Mouse (Mus musculus): Measurements from ENCODE around the gene Sirt3.

Sirt3 gene

GRCm38 (mm10) chr7:140881696-140882468 is at the start of gene Sirt3, which contains the start of gene Psmd13:
Gene Sirt3, minus strand, starts transcription at chr7:140882309.
Gene Psmd13, plus strand, starts transcription at chr7:140881968.
- DNase-seq: peak; percentile 94 to 95

GRCm38 (mm10) chr7:140927181-140927580 is 45.1 kb upstream of the Sirt3 start:
- DNase-seq: no peak

DNA sequence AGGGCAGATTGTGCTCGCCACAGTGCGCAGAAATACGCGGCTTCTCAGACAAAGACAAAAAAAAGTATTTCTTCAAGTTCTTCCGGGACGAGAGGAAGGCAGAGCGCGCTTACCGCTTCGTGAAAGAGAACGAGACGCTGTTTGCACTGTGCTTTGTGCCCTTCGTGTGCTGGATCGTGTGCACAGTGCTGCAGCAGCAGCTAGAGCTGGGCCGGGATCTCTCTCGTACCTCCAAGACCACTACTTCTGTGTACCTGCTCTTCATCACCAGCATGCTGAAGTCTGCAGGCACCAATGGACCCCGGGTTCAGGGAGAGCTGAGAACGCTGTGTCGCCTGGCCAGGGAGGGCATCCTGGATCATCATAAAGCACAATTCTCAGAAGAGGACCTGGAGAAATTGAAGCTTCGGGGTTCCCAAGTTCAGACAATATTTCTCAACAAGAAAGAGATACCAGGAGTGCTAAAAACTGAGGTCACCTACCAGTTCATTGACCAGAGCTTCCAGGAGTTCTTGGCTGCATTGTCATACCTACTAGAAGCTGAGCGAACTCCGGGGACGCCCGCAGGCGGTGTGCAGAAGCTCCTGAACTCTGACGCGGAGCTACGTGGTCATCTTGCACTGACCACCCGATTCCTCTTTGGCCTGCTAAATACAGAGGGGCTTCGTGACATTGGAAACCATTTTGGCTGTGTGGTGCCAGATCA is 41.1 kb upstream of the Sirt3 start:
- no peak for DNase-seq

- peak; percentile 85 to 88 for DNase-seq
These were observed 40.4 kb upstream of the Sirt3 start for GRCm38 (mm10) chr7:140922398-140923069.

- no peak for DNase-seq
These were observed 39.3 kb upstream of the Sirt3 start for GRCm38 (mm10) chr7:140921225-140921975.

GRCm38 (mm10) chr7:140920418-140921029 is 38.4 kb upstream of the Sirt3 start, which contains the start of gene Nlrp6:
Gene Nlrp6, plus strand, starts transcription at chr7:140920902.
- no peak for DNase-seq

DNA sequence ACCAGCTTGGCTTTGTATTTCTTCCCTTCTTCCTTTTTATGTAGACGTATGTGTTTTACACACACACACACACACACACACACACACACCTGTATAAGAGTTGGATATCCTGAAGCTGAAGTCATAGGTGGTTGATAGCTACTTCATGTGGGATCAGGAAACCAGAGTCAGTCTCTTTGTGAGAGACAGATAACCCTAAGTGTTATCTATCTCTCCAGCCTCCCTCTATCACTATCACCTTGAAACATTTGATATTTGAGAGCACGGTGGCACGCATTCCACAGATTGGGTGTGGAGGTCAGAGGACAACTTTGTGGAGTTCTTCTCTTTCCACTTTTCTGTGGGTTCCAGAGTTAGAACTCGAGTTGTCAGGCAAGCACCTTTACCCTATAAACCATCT is 37.8 kb upstream of the Sirt3 start:
- no peak for DNase-seq

- DNase-seq: no peak
These were observed 32.1 kb upstream of the Sirt3 start for GRCm38 (mm10) chr7:140914031-140914690.

DNA sequence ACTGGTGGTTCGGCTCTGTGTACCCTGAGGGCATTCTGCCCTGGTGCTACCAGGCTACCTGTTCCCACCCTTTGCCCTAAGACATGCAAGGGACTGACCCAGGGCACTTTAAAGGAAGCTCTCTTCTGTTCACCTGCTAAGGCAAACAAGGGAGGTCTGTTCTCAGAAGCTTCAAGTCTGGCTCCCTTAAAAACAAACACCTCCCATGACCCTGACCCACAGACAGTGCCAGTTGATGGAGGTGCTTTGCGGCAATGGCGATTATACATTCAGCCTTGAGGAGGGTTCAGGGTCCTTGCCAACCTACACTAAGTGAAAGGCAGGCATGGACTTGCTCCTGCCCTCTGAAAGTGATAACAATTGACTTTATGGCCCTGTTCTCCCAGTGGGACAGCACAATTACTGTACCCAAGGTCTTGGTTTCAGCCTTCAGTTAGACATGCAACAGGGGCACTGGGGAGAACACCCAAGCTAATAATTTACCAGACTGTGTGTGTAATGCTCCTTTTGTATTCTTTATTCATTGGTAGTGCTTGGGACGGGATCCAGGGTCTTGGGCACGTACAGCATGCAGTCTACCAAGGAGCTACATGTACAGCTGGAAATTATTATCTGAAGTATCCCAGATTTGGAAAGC is 30.9 kb upstream of the Sirt3 start:
- DNase-seq: no peak

- no peak for DNase-seq
These were observed 30.2 kb upstream of the Sirt3 start for GRCm38 (mm10) chr7:140912293-140912692.

- peak; percentile 73 to 79 for DNase-seq
These were observed 26.6 kb upstream of the Sirt3 start for GRCm38 (mm10) chr7:140908634-140909107.

DNA sequence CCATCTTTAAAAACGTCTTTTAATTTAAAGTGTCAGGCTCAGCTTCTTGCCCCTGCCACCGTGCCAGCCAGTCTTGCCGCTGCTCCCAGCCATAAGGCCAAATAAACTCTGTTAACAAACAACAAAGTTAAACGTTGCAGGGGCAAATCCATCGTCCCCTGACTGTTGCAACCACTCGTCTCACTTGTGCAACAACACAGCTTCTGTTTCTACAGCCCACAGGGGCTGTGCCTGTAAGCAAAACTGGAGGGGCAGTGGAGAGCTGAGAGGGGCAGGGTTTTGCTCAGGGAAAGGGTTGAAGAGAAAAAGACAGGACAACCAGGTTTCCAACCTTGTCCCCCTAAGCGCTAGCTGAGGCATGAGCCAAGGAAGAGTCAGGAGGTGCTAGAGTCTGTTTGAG is 26.1 kb upstream of the Sirt3 start:
- no peak for DNase-seq

DNA sequence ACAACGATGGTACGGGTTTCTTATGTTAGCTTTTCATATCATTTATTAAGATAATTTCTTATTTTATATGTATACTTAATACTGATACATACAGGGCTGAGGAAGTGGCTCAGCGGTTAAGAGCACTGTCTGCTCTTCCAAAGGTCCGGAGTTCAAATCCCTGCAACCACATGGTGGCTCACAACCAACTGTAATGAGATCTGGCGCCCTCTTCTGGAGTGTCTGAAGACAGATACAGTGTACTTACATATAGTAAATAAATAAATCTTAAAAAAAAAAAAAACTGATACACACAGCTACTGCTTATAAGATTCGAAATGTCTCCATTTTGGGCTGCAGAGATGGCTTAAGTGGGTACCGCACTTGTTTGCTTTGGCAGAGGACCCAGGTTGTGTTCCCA is 25.6 kb upstream of the Sirt3 start:
- DNase-seq: no peak

GRCm38 (mm10) chr7:140907131-140907530 is 25.0 kb upstream of the Sirt3 start:
- no peak for DNase-seq

GRCm38 (mm10) chr7:140905642-140906081 is 23.6 kb upstream of the Sirt3 start:
- DNase-seq: no peak

DNA sequence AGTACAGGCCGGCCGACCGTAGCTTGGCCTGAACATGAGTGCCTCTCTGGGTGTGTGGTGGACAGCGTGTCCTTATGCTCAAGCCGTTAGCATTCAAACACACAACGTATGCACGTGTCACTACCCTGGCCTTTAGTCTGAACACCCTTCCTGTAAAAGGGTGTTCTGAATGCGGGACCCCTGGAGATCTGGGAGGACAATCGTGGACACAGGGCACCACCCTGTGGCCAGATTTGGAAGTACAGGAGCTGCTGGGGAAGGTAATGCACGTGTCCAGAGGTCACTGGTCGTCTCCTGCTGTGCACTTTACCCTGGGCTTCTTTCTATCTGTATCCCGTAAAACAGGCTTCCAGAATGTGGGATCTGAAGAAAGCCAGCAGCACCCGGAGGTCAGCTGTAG is 21.1 kb upstream of the Sirt3 start:
- peak; percentile 81 to 84 for DNase-seq

GRCm38 (mm10) chr7:140902036-140902875 is 20.1 kb upstream of the Sirt3 start:
- no peak for DNase-seq

- no peak for DNase-seq
These were observed 18.1 kb upstream of the Sirt3 start, which contains the start of gene Cox8b for GRCm38 (mm10) chr7:140900220-140900619. Gene Cox8b, minus strand, starts transcription at chr7:140900446.

GRCm38 (mm10) chr7:140899121-140899520 is 17.0 kb upstream of the Sirt3 start:
- DNase-seq: no peak

DNA sequence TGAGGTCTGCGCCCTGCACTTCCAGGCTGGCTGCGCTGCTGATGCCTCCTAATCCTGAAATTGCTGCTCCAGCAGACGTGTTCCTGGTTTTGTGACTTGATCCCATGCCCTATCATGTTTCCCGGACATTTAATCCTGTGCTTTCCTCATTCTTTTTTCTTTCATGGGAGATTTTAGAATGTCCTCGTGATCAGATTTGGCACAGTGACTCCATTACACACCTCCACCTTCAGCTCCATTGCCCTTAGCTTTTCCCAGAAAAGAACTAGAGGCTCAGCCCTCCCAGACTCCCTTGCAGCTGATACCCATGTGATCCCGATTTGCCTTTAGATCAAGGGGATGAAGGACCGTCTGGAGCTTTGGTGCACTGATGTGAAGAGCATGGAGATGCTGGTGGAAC is 15.8 kb upstream of the Sirt3 start:
- DNase-seq: no peak

Data from cerebellum, postnatal 36 days (tissue).